Mouse (Mus musculus) liver, embryonic 14.5 days (tissue): ENCODE measurements around the gene Vamp1. TPM values are rescaled to one million over a fixed set of nuclear protein-coding genes. Genes with fewer than 3 reads are reported as not detected.

Experiments used
- ATAC-seq: fragments of 200-750 bp; cut with Nextera tagmentation; 2 replicates; pipeline ENCODE4 v1.8.0; 2017; ENCODE audit warnings: moderate number of reproducible peaks, mild to moderate bottlenecking, moderate library complexity; ENCODE audit not compliant: insufficient read depth
- DNase-seq, 3 experiments: peaks; one replicate each; pipeline ENCODE4 v3.0.0-alpha.2; 2012 to 2013; ENCODE audit warnings: low read depth in 3 of 3, low spot score in 3 of 3
- H3K27ac ChIP-seq: fragments of 300-500 bp; sonication (generic); 2 replicates; pipeline ENCODE4 v1.5.1; 2014; ENCODE audit warnings: moderate library complexity, mild to moderate bottlenecking, control low read depth, inconsistent platforms
- H3K27me3 ChIP-seq: fragments of 300-500 bp; sonication (generic); 2 replicates; pipeline ENCODE4 v1.6.1; 2014; ENCODE audit warnings: mild to moderate bottlenecking, low read length, moderate library complexity; ENCODE audit not compliant: control insufficient read depth, insufficient read depth
- H3K36me3 ChIP-seq: fragments of 300-500 bp; sonication (generic); replicated peaks from 2 replicates; pipeline ENCODE4 v1.6.1; 2014; ENCODE audit warnings: low read depth; ENCODE audit not compliant: control insufficient read depth, insufficient read depth
- H3K4me1 ChIP-seq, 2 experiments: fragments of 200-500 bp in 1 of 2; fragments of 300-500 bp in 1 of 2; sonication (generic) in 1 of 2; replicated peaks; 2 replicates each; pipeline ENCODE4 v1.6.1; 2012 to 2014; ENCODE audit warnings: antibody characterized with exemption in 1 of 2, inconsistent platforms in 1 of 2, low read length in 1 of 2; ENCODE audit not compliant: control insufficient read depth in 2 of 2, insufficient read depth in 2 of 2
- H3K4me2 ChIP-seq: fragments of 300-500 bp; sonication (generic); 2 replicates; pipeline ENCODE4 v1.6.1; 2014; ENCODE audit warnings: low read depth, mild to moderate bottlenecking, control low read depth, moderate library complexity
- H3K4me3 ChIP-seq, 2 experiments: fragments of 200-500 bp in 1 of 2; fragments of 300-500 bp in 1 of 2; sonication (generic) in 1 of 2; 2 replicates each; pipeline ENCODE4 v1.5.1; 2012 to 2014; ENCODE audit warnings: low read depth in 2 of 2, low read length in 2 of 2, mild to moderate bottlenecking in 2 of 2, control low read depth in 1 of 2, inconsistent platforms in 1 of 2, moderate library complexity in 1 of 2; ENCODE audit not compliant: insufficient read depth in 1 of 2
- H3K9ac ChIP-seq: fragments of 300-500 bp; sonication (generic); replicated peaks from 2 replicates; pipeline ENCODE4 v1.6.1; 2014; ENCODE audit warnings: mild to moderate bottlenecking, control low read depth, moderate library complexity
- H3K9me3 ChIP-seq: fragments of 300-500 bp; sonication (generic); 2 replicates; pipeline ENCODE4 v1.6.1; 2016; ENCODE audit warnings: low read length, mixed read lengths; ENCODE audit not compliant: control insufficient read depth
- CTCF ChIP-seq: IDR thresholded peaks from 2 replicates; pipeline ENCODE4 v1.5.1; 2016; ENCODE audit warnings: antibody characterized with exemption, low read depth, control low read depth
- EP300 ChIP-seq: IDR thresholded peaks from 2 replicates; pipeline ENCODE4 v1.6.1; 2016; ENCODE audit warnings: antibody characterized with exemption, low read depth
- WGBS: fragments of 180-500 bp; shearing (Covaris S2); extraction: QIAGEN DNeasy Blood & Tissue Kit; methylation state at CpG from one replicate; pipeline ENCODE4 v1.1.7; 2014; ENCODE audit not compliant: insufficient replicate concordance; 5-methylcytosine and 5-hydroxymethylcytosine counted together
- polyA plus RNA-seq, 2 experiments: library from polyadenylated mRNA; depleted of rRNA in 1 of 2; stranded (reverse) in 1 of 2; unstranded in 1 of 2; fragments of >200 nt; fragmentation: Nextera tagmentation in 1 of 2; extraction: Ambion mirVana in 1 of 2; gene quantifications; 2 replicates each; pipeline versions ENCODE4 v1.2.1 to v1.2.3; 2012 to 2014

The Vamp1 gene
- polyA plus RNA-seq, 2 experiments, result 0.94 to 3.5 TPM

DNA sequence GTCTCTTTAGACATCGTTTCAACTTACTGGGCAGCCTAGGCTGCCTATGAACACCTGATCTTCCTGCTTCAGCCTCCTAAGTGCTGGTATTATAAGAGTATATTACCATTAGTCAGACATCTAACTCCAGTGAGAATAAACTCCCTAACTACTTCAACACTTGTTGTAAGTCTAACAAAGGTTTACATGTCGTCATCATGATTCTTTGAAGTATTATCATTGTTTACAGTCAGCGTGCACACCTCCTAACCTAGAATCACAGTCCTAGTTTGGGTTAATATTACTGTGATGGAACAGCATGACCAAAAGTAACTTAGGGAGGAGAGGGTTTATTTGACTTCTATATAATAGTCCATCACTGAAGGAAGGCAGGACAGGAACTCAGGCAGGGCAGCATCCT lies 52.1 kb downstream of the Vamp1 start:
- no peak for DNase-seq
- 64% methylated on average over 3 of the region's 3 CpGs for WGBS

DNA sequence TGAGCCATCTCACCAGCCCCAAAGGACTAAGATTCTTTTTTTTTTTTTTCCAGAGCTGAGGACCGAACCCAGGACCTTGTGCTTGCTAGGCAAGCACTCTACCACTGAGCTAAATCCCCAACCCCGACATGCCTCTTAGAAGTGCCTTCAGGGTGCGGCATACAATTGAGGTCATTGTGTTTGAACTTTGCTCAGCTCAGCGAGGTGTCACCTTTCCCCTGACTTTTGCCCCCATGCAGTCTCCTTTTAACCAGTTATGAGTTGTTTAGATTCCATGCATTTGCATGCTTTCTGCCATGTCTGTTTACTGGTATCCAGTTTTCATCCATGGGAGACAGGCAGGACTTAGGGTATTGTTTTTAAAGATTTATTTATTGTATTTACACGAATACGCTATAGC lies 53.4 kb downstream of the Vamp1 start:
- ATAC-seq (no peak), DNase-seq (no peak)
- no peaks in the 10 kb centered on the region for H3K36me3 ChIP-seq
- no peaks in the 10 kb centered on the region for H3K27me3 ChIP-seq
- no peak overlapping the region for H3K4me3 ChIP-seq
- no peaks in the 10 kb centered on the region for H3K9me3 ChIP-seq
- WGBS, result 62% methylated on average over 6 of the region's 6 CpGs
- H3K4me1 ChIP-seq, result no peaks in the 10 kb centered on the region; a peak in 2 of 4 replicates
- TF ChIP-seq CTCF, result no peak
- TF ChIP-seq EP300, result no peak
- H3K4me2 ChIP-seq, result no peak overlapping the region
- no peak overlapping the region for H3K27ac ChIP-seq
- H3K9ac ChIP-seq, result no peak overlapping the region

More for the DNA sequence above, 52.1 kb downstream of the Vamp1 start:
- Histone ChIP-seq H3K9ac (no peak overlapping the region), H3K27me3 (no peaks in the 10 kb centered on the region), H3K27ac (no peak overlapping the region), H3K36me3 (no peaks in the 10 kb centered on the region), H3K4me2 (no peak overlapping the region), H3K9me3 (no peaks in the 10 kb centered on the region), H3K4me3 (no peak overlapping the region), H3K4me1 (no peaks in the 10 kb centered on the region; a peak in 2 of 4 replicates)
- ATAC-seq, result no peak
- TF ChIP-seq CTCF, result no peak
- TF ChIP-seq EP300, result no peak

DNA sequence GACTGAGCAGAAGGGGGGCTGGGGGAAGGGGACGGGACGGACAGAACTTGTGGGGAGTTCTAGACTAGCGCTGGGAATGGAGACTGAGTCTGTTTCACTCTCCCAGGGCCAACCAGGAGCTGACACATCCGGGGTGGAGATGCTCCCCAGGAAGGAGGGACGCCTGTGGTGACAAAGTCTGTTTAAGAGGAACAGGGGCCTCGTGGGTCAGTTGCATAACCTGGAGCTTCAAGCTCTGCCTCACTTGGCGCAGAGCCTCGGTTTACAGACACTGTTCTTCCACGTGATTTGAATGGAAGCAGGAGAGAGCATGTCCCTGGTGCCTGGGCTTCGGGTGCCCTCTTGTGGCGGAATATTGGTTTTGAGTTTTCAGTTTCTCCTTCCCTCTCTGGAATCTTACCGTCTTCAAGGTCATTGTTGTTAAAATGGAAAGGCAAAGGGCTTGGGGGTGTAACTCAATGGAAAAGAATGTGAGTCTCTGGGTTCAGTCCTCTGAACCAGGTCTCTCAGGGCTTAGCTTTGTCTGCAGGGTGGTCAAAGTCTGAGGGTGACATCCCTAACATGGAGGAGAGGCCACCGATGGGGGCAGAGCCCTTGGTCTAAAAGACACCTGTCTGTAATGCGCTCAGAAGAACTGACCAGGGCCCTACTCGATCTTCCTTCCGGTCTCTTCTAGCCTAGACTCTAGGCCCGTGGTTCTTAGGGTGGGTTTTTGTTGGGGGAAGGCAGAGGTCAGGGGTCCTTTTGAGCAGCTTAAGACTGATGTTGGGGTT lies 56.3 kb downstream of the Vamp1 start:
- Histone ChIP-seq H3K27me3 (no peaks in the 10 kb centered on the region), H3K4me2 (peak overlapping the region; percentile 23), H3K9ac (no peak overlapping the region), H3K27ac (no peak overlapping the region), H3K4me3 (no peak overlapping the region), H3K9me3 (no peaks in the 10 kb centered on the region), H3K36me3 (no peaks in the 10 kb centered on the region), H3K4me1 (no peaks in the 10 kb centered on the region; a peak in 2 of 4 replicates)
- WGBS, result 9% methylated on average over 17 of the region's 17 CpGs
- ATAC-seq, result peak; percentile 75
- TF ChIP-seq EP300, result 0 out of 2 replicates have a peak, but pooled peaks have one; percentile 20
- peak; percentile 88 for TF ChIP-seq CTCF
- peak; percentile 63 to 65 (median 65) for DNase-seq

DNA sequence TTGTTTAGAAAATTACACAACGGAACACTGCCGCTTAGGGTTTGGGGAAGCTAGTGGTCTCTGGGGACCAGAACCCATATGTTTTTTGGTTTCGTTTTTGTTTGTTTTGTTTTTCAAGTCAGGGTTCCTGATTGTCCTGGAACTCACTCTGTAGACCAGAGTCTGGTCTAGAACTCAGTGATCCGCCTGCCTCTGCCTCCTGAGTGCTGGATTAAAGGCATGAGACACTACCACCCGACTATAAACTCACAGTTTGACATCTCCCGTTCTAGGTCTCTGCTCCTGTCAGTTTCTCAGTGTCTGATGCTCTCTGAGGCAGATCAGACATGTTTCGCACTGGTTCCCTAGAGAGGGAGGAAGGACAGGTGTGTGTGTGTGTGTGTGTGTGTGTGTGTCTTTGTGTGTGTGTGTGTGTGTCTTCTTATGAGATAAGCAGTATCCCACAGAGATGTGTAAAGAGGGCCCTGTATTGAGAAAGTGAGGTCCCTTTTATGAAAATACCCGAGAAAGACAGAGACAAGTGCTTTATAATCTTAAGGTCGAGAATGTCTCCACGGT lies 57.0 kb downstream of the Vamp1 start:
- 62% methylated on average over 10 of the region's 10 CpGs for WGBS

DNA sequence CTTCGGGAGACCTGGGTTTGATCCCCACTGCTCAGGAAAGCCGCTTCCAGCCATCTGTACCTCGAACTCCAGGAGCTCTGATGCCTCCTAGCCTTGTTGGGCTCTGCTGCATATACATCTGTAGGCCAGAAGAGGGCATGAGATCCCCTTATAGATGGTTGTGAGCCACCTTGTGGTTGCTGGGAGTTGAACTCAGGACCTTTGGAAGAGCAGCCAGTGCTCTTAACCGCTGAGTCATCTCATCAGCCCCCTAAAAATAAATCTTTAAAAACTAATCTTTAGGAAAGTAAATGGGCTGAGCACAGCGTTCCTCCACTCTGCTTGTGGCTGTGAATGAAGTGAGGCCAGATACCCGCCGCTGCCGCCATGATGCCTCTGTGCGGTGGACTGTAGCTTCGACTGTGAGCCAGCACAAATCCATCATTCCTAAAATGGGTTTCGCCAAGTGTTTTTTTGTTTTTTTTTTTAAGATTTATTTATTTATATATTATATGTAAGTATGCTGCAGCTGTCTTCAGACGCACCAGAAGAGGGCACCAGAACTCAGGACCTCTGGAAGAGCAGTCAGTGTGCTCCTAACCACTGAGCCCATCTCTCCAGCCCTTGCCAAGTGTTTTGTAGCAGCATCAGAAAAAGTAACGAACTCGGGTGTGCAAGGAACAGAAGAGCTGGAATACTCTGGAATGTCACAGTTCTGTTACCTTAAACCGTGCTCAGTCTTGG lies 59.7 kb downstream of the Vamp1 start:
- peak in 1 of 3 experiments; percentile 4 for DNase-seq
- H3K4me1 ChIP-seq, result no peaks in the 10 kb centered on the region; a peak in 2 of 4 replicates
- TF ChIP-seq EP300, result no peak
- TF ChIP-seq CTCF, result peak; percentile 78

More for the DNA sequence above, 57.0 kb downstream of the Vamp1 start:
- ATAC-seq (no peak), DNase-seq (no peak)
- Histone ChIP-seq H3K9me3 (no peaks in the 10 kb centered on the region), H3K4me1 (no peaks in the 10 kb centered on the region; a peak in 2 of 4 replicates), H3K9ac (no peak overlapping the region), H3K4me2 (no peak overlapping the region), H3K36me3 (no peaks in the 10 kb centered on the region), H3K27me3 (no peaks in the 10 kb centered on the region), H3K27ac (no peak overlapping the region), H3K4me3 (no peak overlapping the region)
- no peak for TF ChIP-seq EP300

More for the DNA sequence above, 59.7 kb downstream of the Vamp1 start:
- no peak for ATAC-seq
- H3K4me2 ChIP-seq, result no peak overlapping the region
- no peak overlapping the region for H3K4me3 ChIP-seq
- H3K9me3 ChIP-seq, result no peaks in the 10 kb centered on the region
- no peak overlapping the region for H3K27ac ChIP-seq
- H3K9ac ChIP-seq, result no peak overlapping the region
- WGBS, result 48% methylated on average over 15 of the region's 15 CpGs
- H3K36me3 ChIP-seq, result no peaks in the 10 kb centered on the region
- H3K27me3 ChIP-seq, result no peaks in the 10 kb centered on the region
